Mouse (Mus musculus) monocyte, adult 2 months (primary cell): ENCODE data around the gene Wnt5b.

ENCODE experiments used
- DNase-seq, 2 experiments: peaks; one replicate each; pipeline ENCODE4 v3.0.0; 2022; ENCODE audit warnings: low spot score in 2 of 2, low read depth in 1 of 2

Gene Wnt5b

GRCm38 (mm10) chr6:119418392-119419251, 125.5 kb downstream of the Wnt5b start:
- DNase-seq = no peak

GRCm38 (mm10) chr6:119417821-119418220, 126.3 kb downstream of the Wnt5b start:
- no peak for DNase-seq

- DNase-seq = peak in 1 of 2 experiments; percentile 39
Observed at GRCm38 (mm10) chr6:119417354-119417753, 126.8 kb downstream of the Wnt5b start, which contains the start of gene Adipor2. Gene Adipor2 (minus strand): TSS chr6:119417704.

- DNase-seq = no peak
Observed at GRCm38 (mm10) chr6:119416643-119417042, 127.5 kb downstream of the Wnt5b start.

- no peak for DNase-seq
Observed at GRCm38 (mm10) chr6:119414262-119415043, 129.7 kb downstream of the Wnt5b start.

GRCm38 (mm10) chr6:119412588-119412987, 131.6 kb downstream of the Wnt5b start:
- DNase-seq = no peak

- DNase-seq = no peak
Observed at GRCm38 (mm10) chr6:119411511-119411910, 132.6 kb downstream of the Wnt5b start.

- no peak for DNase-seq
Observed at GRCm38 (mm10) chr6:119409766-119410165, 134.4 kb downstream of the Wnt5b start.

GRCm38 (mm10) chr6:119408582-119408981, 135.6 kb downstream of the Wnt5b start:
- DNase-seq = no peak

- no peak for DNase-seq
Observed at GRCm38 (mm10) chr6:119407818-119408217, 136.3 kb downstream of the Wnt5b start.

- no peak for DNase-seq
Observed at GRCm38 (mm10) chr6:119406528-119406927, 137.6 kb downstream of the Wnt5b start.

GRCm38 (mm10) chr6:119405310-119405709, 138.8 kb downstream of the Wnt5b start:
- DNase-seq = no peak

- no peak for DNase-seq
Observed at GRCm38 (mm10) chr6:119404854-119405253, 139.3 kb downstream of the Wnt5b start.

GRCm38 (mm10) chr6:119402976-119403375, 141.2 kb downstream of the Wnt5b start:
- DNase-seq = no peak

- no peak for DNase-seq
Observed at GRCm38 (mm10) chr6:119401545-119402304, 142.4 kb downstream of the Wnt5b start.

GRCm38 (mm10) chr6:119400649-119401048, 143.5 kb downstream of the Wnt5b start:
- no peak for DNase-seq

GRCm38 (mm10) chr6:119399371-119399770, 144.8 kb downstream of the Wnt5b start:
- no peak for DNase-seq

GRCm38 (mm10) chr6:119396309-119396634, 147.9 kb downstream of the Wnt5b start:
- peak; percentile 75 to 87 for DNase-seq

- peak in 1 of 2 experiments; percentile 26 for DNase-seq
Observed at GRCm38 (mm10) chr6:119395421-119396308, 148.5 kb downstream of the Wnt5b start.

GRCm38 (mm10) chr6:119392836-119393235, 151.3 kb downstream of the Wnt5b start:
- no peak for DNase-seq
